Mouse (Mus musculus): ENCODE data around the gene Cd79b. TPM values are rescaled to one million over a fixed set of nuclear protein-coding genes. Genes with fewer than 3 reads are reported as not detected.

Cd79b gene
- polyA plus RNA-seq (2012; ENCODE audit: insufficient read depth, insufficient read length, missing spikeins): 5.1 and 6.5 TPM in 2 replicates

DNA sequence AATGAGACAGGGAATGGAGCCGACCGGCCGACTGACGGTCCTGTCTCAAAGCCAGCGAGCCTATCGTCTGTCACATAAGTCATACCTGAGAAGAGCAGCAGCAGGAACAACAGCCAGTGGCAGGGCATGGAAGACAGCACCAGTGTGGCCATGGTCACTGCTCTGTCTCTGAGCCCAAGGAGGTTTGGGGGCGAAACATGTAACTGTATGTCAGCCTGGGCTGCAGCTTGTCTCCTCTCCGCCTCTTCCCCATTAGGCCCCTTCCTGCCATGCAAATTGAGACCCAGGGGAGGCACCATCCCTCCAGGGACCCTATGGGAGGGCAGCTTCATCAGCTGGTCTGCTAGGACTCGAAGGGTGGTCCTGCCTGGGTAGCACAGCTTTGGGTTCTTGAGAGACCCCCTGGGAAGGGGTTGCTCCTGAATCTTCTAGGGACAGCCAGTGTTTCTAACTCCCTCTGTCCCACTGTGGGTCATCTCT, at the start of gene Cd79b:
TSS of gene Cd79b (minus strand) at position 430 of the 480 bp plus-strand sequence.
- TF ChIP-seq POLR2A (IDR thresholded peaks at IDR 0.05; ENCODE audit: borderline replicate concordance, low read depth, low read length): no peak
- no peak for TF ChIP-seq CTCF (IDR thresholded peaks at IDR 0.05; ENCODE audit: low read depth, low read length)
- H3K4me3 ChIP-seq (ENCODE audit: insufficient read depth, low read length): no peak within 1 kb of the TSS
- peaks cover 25% of the 10 kb centered on the region for H3K4me1 ChIP-seq (ENCODE audit: control insufficient read depth, insufficient read depth, low read length)
- no peak within 1 kb of the TSS for H3K27ac ChIP-seq (ENCODE audit: insufficient read depth, low read depth, low read length)

DNA sequence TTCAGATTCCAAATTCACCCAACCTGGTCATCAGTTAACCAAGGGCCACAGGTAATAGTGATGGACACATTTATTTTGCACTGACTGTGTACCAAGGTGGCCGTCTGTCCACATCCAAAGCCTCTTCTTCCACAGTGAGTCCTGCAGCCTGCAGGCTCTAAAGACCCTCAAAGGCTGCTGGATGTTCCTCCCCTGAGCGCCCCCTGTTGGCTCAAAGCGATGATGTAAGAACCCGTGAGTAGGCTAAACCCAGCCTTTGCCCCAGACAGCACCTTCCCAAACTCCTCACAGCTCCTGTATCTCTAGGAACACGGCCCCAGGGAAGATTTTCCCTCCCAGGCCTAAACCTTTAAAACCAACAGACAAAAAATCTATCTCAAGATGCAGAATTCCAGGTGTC, 44.8 kb upstream of the Cd79b start:
- Histone ChIP-seq H3K27ac (ENCODE audit: insufficient read depth, low read depth, low read length) (no peak overlapping the region), H3K4me3 (ENCODE audit: insufficient read depth, low read length) (no peak overlapping the region), H3K4me1 (ENCODE audit: control insufficient read depth, insufficient read depth, low read length) (peaks cover 16% of the 10 kb centered on the region)
- TF ChIP-seq POLR2A (IDR thresholded peaks at IDR 0.05; ENCODE audit: borderline replicate concordance, low read depth, low read length) (no peak), CTCF (IDR thresholded peaks at IDR 0.05; ENCODE audit: low read depth, low read length) (0 out of 2 replicates have a peak, but pooled peaks have one; percentile 29)

DNA sequence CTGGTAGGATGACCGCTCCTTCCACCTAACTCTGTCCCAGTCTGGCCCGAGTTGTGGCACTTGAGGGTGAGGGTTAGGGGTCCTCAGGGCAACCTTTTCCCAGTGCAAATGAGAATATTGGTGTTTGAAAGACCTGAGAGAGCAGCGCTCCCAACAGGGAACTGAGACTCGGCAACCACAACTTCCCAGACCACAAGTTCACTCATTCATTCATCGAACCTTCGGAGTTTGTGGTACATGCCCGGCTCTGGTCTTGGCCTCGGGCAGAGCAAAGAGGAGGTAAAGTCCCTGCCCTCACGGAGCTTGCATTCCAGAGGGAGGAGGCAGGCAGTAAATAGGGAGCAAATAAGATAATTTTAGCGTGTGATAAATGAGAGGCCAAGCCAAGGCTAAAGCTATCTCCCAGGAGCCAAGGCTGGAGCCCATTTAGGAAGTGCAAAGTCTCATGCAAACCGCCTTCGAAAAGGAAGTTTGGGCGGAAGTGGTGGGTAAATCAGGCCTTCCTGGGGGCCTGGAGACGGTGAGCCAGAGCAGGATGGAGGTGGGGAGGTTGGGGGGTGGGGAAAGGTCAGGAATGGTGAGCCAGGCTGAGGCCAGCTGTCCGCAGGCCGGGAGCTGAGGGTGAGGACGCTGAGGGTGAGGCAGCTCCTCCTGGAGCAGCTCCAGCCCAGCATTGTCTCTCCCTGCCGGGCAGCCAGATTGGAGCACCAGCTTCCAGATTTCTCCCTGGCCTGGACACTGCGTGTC, 41.0 kb upstream of the Cd79b start:
- H3K4me1 ChIP-seq (ENCODE audit: control insufficient read depth, insufficient read depth, low read length): peaks cover 24% of the 10 kb centered on the region
- peak overlapping the region; percentile 11; the same call in 1 of the 2 replicates for H3K27ac ChIP-seq (ENCODE audit: insufficient read depth, low read depth, low read length)
- TF ChIP-seq POLR2A (IDR thresholded peaks at IDR 0.05; ENCODE audit: borderline replicate concordance, low read depth, low read length): no peak
- TF ChIP-seq CTCF (IDR thresholded peaks at IDR 0.05; ENCODE audit: low read depth, low read length): no peak
- H3K4me3 ChIP-seq (ENCODE audit: insufficient read depth, low read length): no peak overlapping the region

DNA sequence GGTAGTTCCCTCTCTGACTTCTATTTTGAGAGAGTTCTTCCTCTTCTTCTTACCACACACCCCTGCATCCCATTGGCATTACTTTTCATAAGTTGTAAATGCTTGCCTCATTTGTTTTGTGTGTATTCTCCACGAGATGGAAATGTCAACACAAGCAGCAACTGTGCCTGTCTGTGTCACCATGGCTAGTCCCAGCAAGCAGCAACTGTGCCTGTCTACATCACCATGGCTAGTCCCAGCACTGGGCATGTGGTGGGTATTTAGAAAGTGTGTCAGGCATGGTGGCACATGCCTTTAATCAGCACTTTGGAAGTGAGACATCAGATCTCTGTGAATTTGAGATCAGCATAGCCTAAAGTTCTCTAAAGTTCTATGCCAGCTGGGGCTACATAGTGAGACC, 39.6 kb upstream of the Cd79b start:
- Histone ChIP-seq H3K4me3 (ENCODE audit: insufficient read depth, low read length) (no peak overlapping the region), H3K4me1 (ENCODE audit: control insufficient read depth, insufficient read depth, low read length) (peaks cover 24% of the 10 kb centered on the region), H3K27ac (ENCODE audit: insufficient read depth, low read depth, low read length) (no peak overlapping the region)
- no peak for TF ChIP-seq POLR2A (IDR thresholded peaks at IDR 0.05; ENCODE audit: borderline replicate concordance, low read depth, low read length)
- TF ChIP-seq CTCF (IDR thresholded peaks at IDR 0.05; ENCODE audit: low read depth, low read length): no peak

DNA sequence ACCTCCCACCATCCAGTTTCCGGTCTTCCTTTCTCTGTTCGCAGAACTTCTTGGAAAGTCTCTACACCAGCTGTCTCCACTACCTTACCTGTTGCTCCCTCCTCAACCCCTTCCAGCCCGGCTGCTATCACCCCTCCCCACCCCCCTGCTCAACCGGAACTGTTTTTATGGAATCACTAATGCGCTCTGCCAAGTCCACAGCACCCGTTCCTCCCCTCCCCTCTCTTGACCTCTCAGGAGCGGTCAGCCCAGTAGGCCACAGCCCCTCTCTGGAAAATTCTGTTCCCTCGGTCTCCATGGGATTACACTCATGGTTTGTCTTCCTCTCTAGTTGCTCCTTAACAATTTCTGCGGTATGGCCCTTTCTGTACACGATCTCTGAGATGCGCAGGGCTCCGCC, 38.6 kb upstream of the Cd79b start, which contains the start of gene Scn4a:
TSS of gene Scn4a (minus strand) at position 101 of the 400 bp plus-strand sequence.
- no peak within 1 kb of the TSS for H3K27ac ChIP-seq (ENCODE audit: insufficient read depth, low read depth, low read length)
- H3K4me1 ChIP-seq (ENCODE audit: control insufficient read depth, insufficient read depth, low read length): peaks cover 24% of the 10 kb centered on the region
- no peak within 1 kb of the TSS for H3K4me3 ChIP-seq (ENCODE audit: insufficient read depth, low read length)
- TF ChIP-seq CTCF (IDR thresholded peaks at IDR 0.05; ENCODE audit: low read depth, low read length): no peak

DNA sequence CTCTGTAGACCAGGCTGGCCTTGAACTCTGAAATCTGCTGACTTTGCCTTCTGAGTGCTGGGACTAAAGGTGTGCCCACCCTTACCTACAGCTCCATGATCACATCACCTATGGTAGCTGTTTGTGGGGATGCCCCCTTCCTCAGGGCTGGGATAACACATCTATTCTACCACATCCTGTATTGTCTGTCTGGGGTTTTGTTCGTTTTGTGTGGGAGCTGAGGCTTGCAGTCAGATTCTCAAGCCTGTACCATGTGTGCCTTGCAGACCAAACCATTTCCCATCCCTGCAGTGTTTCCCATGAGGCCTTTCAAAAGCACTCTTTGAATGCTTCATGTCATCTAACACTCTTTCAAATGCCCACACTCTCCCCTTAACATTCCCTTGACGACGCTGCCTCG, 37.4 kb upstream of the Cd79b start:
- H3K4me1 ChIP-seq (ENCODE audit: control insufficient read depth, insufficient read depth, low read length): peaks cover 24% of the 10 kb centered on the region
- H3K27ac ChIP-seq (ENCODE audit: insufficient read depth, low read depth, low read length): no peak overlapping the region
- TF ChIP-seq CTCF (IDR thresholded peaks at IDR 0.05; ENCODE audit: low read depth, low read length): no peak
- TF ChIP-seq POLR2A (IDR thresholded peaks at IDR 0.05; ENCODE audit: borderline replicate concordance, low read depth, low read length): no peak
- H3K4me3 ChIP-seq (ENCODE audit: insufficient read depth, low read length): no peak overlapping the region

DNA sequence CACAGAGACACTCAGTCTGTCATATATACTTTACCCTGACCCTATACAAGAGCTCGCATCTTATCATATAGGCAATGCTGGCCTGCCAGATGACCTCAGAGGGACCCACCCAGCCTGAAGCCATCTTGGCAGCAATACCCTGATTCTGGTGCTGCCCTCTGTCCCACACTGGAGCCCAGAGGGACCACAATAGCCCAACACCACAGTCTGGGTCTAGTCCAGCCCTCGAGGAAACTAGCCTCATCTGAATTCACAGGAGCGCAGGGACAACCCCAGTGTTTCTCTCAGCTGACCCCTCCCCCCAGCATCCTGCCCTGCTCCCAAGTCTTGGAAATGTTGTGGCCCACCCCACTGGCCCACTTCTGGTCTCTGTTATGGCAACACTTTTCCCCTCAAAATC, 36.7 kb upstream of the Cd79b start:
- TF ChIP-seq POLR2A (IDR thresholded peaks at IDR 0.05; ENCODE audit: borderline replicate concordance, low read depth, low read length) (no peak), CTCF (IDR thresholded peaks at IDR 0.05; ENCODE audit: low read depth, low read length) (no peak)
- H3K27ac ChIP-seq (ENCODE audit: insufficient read depth, low read depth, low read length): no peak overlapping the region
- peaks cover 24% of the 10 kb centered on the region for H3K4me1 ChIP-seq (ENCODE audit: control insufficient read depth, insufficient read depth, low read length)
- no peak overlapping the region for H3K4me3 ChIP-seq (ENCODE audit: insufficient read depth, low read length)

DNA sequence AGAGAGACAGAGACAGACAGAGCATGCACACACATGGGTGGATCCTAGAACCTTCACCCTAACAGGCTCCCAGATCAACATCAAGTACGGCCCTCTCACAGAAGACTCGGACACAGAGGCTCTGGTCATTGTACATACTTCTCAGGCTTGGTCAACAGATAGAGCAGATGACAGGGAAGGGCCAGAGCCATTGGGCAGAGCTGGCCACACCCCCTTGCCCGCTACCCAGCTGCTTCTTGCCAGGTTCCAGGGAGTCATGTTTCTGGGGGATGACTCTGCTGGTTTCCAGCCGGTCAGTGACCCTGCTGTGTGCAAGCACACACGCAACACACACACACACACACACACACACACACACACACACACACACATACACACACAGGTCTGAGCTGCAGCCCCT, 36.3 kb upstream of the Cd79b start:
- H3K4me1 ChIP-seq (ENCODE audit: control insufficient read depth, insufficient read depth, low read length): peaks cover 22% of the 10 kb centered on the region
- TF ChIP-seq POLR2A (IDR thresholded peaks at IDR 0.05; ENCODE audit: borderline replicate concordance, low read depth, low read length): no peak
- no peak for TF ChIP-seq CTCF (IDR thresholded peaks at IDR 0.05; ENCODE audit: low read depth, low read length)
- no peak overlapping the region for H3K4me3 ChIP-seq (ENCODE audit: insufficient read depth, low read length)
- no peak overlapping the region for H3K27ac ChIP-seq (ENCODE audit: insufficient read depth, low read depth, low read length)

DNA sequence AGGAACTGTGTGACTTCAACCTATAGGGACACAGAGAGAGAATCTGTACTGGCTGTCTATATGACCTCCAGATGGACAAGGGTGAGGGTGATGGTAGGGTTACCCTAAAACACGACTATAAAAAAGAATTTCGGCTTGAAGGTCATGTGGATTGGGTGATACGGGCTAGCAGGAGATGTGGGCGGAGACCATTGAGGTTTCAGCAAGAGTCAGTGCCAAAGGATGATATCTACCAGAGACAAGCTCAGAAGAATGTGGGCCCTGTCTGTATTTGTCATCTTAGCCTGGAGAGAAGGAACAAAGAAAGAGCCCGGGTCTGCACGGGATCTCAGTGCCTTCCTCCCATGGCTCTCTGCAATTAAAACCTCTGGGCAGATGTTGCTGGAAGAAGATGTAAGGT, 35.2 kb upstream of the Cd79b start:
- H3K4me1 ChIP-seq (ENCODE audit: control insufficient read depth, insufficient read depth, low read length): peaks cover 12% of the 10 kb centered on the region
- TF ChIP-seq CTCF (IDR thresholded peaks at IDR 0.05; ENCODE audit: low read depth, low read length) (no peak), POLR2A (IDR thresholded peaks at IDR 0.05; ENCODE audit: borderline replicate concordance, low read depth, low read length) (no peak)
- no peak overlapping the region for H3K4me3 ChIP-seq (ENCODE audit: insufficient read depth, low read length)
- no peak overlapping the region for H3K27ac ChIP-seq (ENCODE audit: insufficient read depth, low read depth, low read length)

DNA sequence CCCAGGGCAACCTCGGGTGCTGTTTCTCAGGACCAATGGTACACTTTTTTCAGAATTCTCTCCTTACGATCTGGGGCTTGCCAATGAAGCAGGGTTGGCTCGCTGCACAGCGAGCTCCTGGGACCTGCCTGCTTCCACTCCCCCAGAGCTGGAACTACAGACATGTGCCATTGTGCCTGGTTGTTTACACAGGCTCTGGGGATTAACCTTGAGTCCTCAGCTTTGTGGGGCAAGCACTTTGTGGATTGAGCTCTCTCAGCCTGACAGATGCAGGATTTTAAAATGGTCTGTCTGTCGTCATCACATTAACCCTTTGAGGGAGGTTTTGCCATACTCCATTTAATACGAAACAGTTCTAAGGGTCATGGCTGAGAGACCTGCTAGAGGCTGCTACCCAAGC, 30.3 kb upstream of the Cd79b start:
- Histone ChIP-seq H3K4me3 (ENCODE audit: insufficient read depth, low read length) (no peak overlapping the region), H3K27ac (ENCODE audit: insufficient read depth, low read depth, low read length) (no peak overlapping the region), H3K4me1 (ENCODE audit: control insufficient read depth, insufficient read depth, low read length) (no peaks in the 10 kb centered on the region)
- TF ChIP-seq POLR2A (IDR thresholded peaks at IDR 0.05; ENCODE audit: borderline replicate concordance, low read depth, low read length): no peak
